Mouse (Mus musculus) megakaryocyte, embryonic 14.5 days (primary cell): ENCODE data around the gene Phf6. TPM values are rescaled to one million over a fixed set of nuclear protein-coding genes. Genes with fewer than 3 reads are reported as not detected.

Source experiments
- H3K27me3 ChIP-seq: replicated peaks from 2 replicates; pipeline ENCODE3; 2012; ENCODE audit warnings: inconsistent platforms
- H3K36me3 ChIP-seq: replicated peaks from 2 replicates; pipeline ENCODE3; 2012; ENCODE audit warnings: low read length, inconsistent platforms, mixed read lengths
- H3K4me1 ChIP-seq: 2 replicates; pipeline ENCODE4 v1.6.1; 2012; ENCODE audit warnings: inconsistent platforms
- H3K4me3 ChIP-seq: replicated peaks from 2 replicates; pipeline ENCODE3; 2012; ENCODE audit warnings: moderate library complexity, mild to moderate bottlenecking, inconsistent platforms
- H3K9me3 ChIP-seq: 2 replicates; pipeline ENCODE4 v1.6.1; 2012; ENCODE audit warnings: inconsistent platforms
- FLI1 ChIP-seq: IDR thresholded peaks from 2 replicates; pipeline ENCODE4 v1.6.1; 2012; ENCODE audit warnings: low read length, inconsistent platforms, mixed read lengths
- GATA1 ChIP-seq: IDR thresholded peaks from 3 replicates; pipeline ENCODE4 v1.6.1; 2012; ENCODE audit warnings: mixed read lengths, low read length, inconsistent platforms, borderline replicate concordance
- polyA plus RNA-seq: library from polyadenylated mRNA; stranded (reverse); fragments of >175 nt; gene quantifications from 2 replicates; pipeline ENCODE4 v1.2.3, GENCODE M21; 2012; ENCODE audit warnings: low replicate concordance; ENCODE audit not compliant: insufficient read depth

Gene Phf6
- polyA plus RNA-seq, 1 experiment, result 2.5 TPM

DNA sequence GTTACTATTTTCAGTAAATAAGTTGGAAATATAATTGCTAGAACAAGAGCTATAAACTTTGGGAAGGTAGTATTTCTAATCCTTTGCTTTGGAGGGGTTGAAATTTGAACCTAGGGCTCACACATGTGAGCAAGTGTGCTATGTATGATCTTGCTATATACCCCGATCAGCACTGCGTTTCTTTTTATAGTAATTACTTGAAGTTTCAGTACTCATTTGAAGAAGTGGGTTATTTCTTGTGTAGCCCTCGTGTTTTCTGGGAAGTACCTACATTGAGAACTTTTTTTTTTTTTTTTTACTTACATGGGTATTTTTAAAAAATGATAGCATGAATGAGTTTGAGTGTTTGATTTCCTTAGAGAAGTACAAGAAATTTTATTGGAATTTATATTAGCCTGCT lies 17.7 kb downstream of the Phf6 start:
- H3K4me1 ChIP-seq, result no peaks in the 10 kb centered on the region
- H3K4me3 ChIP-seq, result no peak overlapping the region
- H3K27me3 ChIP-seq, result no peaks in the 10 kb centered on the region
- peaks cover 24% of the 10 kb centered on the region for H3K36me3 ChIP-seq
- no peaks in the 10 kb centered on the region for H3K9me3 ChIP-seq
- TF ChIP-seq FLI1 (no peak), GATA1 (no peak)

DNA sequence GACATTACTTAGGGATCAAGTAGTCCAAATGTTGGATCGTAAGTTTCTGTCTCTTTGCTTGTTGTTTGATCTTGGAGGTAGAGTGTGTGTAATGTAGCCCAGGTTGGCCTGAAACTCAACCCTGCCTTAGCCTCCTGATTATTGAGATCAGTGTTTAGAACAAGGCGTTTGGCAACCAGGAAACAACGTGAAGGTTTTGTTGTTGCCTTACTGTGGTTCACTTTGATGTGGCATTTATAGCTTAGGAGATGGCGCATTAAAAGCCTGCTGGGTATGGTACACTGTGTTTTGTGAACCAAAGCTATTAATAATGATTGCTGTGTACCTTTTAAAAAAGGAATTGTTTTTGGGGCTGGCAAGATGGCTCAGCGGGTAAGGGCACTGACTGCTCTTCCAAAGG lies 18.1 kb downstream of the Phf6 start:
- H3K9me3 ChIP-seq, result no peaks in the 10 kb centered on the region
- no peak overlapping the region for H3K4me3 ChIP-seq
- TF ChIP-seq GATA1 (no peak), FLI1 (no peak)
- H3K4me1 ChIP-seq, result no peaks in the 10 kb centered on the region
- peaks cover 23% of the 10 kb centered on the region for H3K36me3 ChIP-seq
- no peaks in the 10 kb centered on the region for H3K27me3 ChIP-seq

DNA sequence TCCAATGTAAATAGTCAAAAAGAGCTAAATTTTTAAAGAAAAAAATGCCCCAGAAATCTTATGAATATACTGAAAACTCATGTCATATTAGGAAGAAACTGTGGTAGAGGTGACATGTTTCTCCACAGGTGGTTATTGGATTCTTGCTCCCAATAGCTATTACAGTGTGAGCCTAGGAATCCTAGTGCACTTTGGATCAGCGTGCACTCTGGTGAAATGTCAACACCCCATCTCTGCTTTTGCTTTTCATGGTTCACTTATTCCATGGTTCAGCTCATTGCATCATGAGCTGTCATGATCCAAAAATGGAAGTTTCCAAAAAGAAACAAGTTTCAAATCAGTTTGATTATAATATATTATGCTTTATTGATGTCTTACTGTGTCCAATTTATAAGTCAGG lies 20.1 kb downstream of the Phf6 start:
- Histone ChIP-seq H3K9me3 (no peaks in the 10 kb centered on the region), H3K4me3 (no peak overlapping the region), H3K36me3 (peaks cover 15% of the 10 kb centered on the region), H3K27me3 (no peaks in the 10 kb centered on the region), H3K4me1 (no peaks in the 10 kb centered on the region)
- TF ChIP-seq FLI1, result no peak
- no peak for TF ChIP-seq GATA1

DNA sequence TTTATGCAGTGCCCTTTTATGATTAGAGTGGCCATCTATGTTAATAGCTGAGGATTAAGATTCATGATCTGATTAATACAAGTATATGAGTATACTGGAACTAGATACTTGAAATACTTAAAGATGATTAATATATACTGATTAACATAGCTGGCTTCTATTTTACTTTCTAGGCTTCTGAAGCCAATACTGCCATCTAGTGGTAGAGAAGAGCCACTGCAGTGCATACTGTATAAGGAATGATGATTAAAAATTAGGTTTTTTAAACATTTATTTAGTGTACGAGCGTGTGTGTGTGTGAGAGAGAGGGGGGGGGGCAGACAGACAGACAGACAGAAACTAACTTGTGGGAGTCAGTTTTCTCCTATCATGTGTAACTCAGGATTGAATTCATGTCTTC lies 22.4 kb downstream of the Phf6 start:
- Histone ChIP-seq H3K36me3 (peaks cover 26% of the 10 kb centered on the region), H3K4me1 (no peaks in the 10 kb centered on the region), H3K27me3 (no peaks in the 10 kb centered on the region), H3K9me3 (no peaks in the 10 kb centered on the region), H3K4me3 (no peak overlapping the region)
- TF ChIP-seq GATA1, result no peak

DNA sequence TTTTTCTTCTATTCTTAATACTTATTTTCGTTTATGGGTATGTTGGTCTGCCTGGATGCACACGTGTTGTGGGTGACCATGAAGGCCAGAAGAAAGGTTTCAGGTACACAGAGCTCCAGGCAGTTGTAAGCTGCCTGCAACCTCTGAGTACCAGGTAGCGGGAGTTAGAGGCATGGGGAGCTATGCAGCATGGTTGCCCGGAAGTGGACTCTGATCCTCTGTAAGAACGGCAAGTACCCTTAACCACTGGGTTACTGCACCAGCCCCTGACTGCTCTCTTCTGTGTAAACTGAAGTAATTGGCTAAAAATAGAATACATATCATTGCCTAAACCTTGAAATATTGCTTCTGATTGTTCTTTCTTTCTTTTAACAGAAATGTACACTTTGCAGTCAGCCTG lies 33.4 kb downstream of the Phf6 start:
- Histone ChIP-seq H3K36me3 (peaks cover 69% of the 10 kb centered on the region), H3K9me3 (no peaks in the 10 kb centered on the region), H3K4me1 (no peaks in the 10 kb centered on the region), H3K27me3 (no peaks in the 10 kb centered on the region), H3K4me3 (no peak overlapping the region)
- TF ChIP-seq FLI1, result no peak
- no peak for TF ChIP-seq GATA1

DNA sequence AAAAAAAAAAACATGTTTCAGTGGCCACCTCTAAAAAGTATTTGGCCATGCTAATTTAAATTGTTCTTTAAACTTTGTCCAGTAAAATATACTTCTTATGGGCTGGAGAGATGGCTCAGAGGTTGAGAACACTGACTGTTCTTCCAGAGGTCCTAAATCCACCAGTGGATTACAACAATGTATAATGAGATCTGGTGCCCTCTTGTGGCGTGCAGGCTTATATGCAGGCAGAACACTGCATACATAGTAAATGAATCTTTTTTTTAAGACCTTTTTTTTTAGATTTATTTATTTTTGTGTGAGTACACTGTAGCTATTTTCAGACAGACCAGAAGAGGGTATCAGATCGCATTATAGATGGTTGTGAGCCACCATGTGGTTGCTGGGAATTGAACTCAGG lies 37.6 kb downstream of the Phf6 start:
- Histone ChIP-seq H3K4me3 (no peak overlapping the region), H3K9me3 (no peaks in the 10 kb centered on the region), H3K4me1 (no peaks in the 10 kb centered on the region), H3K36me3 (peaks cover 81% of the 10 kb centered on the region), H3K27me3 (no peaks in the 10 kb centered on the region)
- TF ChIP-seq FLI1 (no peak), GATA1 (no peak)

DNA sequence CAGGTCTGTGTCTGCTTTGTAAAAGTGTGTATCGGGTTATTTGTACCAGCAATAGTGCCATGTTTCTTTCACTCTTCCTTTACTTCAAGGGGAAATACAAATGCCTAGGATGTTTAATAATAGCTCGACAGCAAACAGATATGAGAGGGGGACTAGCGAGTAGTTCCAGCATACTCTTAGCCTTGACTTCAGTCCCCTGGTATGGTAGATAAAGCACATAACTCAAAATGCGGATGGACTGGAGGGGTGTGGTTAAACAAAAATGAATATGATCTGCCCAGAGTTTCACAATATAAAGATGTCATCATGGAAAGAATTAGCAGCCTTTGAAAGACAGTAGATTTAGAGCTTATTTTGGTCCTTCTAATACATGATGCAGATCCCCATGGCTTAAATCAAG lies 44.9 kb downstream of the Phf6 start:
- Histone ChIP-seq H3K4me1 (no peaks in the 10 kb centered on the region), H3K9me3 (no peaks in the 10 kb centered on the region), H3K4me3 (no peak overlapping the region), H3K27me3 (peaks cover under 1% of the 10 kb centered on the region), H3K36me3 (peaks cover 36% of the 10 kb centered on the region)
- no peak for TF ChIP-seq FLI1
- no peak for TF ChIP-seq GATA1

DNA sequence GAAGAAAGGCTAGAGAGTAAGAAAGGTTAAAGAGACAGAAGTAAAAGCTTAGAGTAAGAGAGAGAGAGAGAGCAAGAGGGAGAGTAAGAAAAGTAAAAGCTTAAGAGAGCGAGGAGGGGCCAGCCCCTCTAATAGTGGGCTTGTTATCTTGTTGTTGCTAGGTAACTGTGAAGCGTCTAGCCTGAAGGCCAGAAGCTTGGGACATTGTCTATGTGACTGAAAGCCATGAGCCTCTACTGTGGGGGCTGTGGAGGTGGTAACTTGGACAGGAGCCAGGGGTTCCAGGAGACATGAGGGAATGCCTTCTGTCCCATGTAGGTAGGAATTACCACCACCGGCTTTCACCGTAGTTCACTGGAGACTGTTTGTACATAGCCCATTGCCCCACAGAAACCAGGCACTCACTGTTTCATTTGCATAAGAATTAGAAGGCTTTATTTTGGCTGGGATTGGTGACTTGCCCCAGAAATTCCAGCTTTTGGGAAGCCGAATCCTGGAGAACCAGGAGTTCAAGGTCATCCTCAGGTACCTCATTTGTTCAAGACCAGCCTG lies 49.6 kb downstream of the Phf6 start:
- H3K36me3 ChIP-seq, result no peaks in the 10 kb centered on the region
- TF ChIP-seq GATA1 (no peak), FLI1 (no peak)
- H3K4me3 ChIP-seq, result no peak overlapping the region
- peaks cover 6% of the 10 kb centered on the region for H3K27me3 ChIP-seq
- H3K9me3 ChIP-seq, result no peaks in the 10 kb centered on the region
- no peaks in the 10 kb centered on the region; the same call in 1 of the 2 replicates for H3K4me1 ChIP-seq

DNA sequence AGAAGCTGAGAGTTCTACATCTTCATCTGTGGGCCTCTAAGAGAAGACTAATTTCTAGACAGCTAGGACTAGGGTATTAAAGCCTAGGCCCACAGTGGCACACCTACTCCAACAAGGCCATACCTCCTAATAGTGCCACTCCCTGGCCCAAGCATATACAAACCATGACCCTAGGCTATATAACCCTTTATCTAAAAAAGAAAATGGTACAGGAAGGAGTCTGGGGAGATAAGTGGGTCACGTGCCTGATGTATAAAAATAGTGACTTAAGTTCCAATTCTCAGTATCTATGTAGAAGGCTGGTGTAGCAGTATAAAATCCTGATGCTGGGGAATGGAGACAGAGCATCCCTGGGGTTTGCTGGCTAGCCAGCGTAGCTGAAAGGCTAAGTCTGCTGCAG lies 53.1 kb downstream of the Phf6 start:
- TF ChIP-seq GATA1, result no peak
- TF ChIP-seq FLI1, result no peak
- no peaks in the 10 kb centered on the region for H3K36me3 ChIP-seq
- H3K4me1 ChIP-seq, result no peaks in the 10 kb centered on the region; the same call in 1 of the 2 replicates
- no peaks in the 10 kb centered on the region for H3K9me3 ChIP-seq
- H3K4me3 ChIP-seq, result no peak overlapping the region
- peaks cover 6% of the 10 kb centered on the region for H3K27me3 ChIP-seq

DNA sequence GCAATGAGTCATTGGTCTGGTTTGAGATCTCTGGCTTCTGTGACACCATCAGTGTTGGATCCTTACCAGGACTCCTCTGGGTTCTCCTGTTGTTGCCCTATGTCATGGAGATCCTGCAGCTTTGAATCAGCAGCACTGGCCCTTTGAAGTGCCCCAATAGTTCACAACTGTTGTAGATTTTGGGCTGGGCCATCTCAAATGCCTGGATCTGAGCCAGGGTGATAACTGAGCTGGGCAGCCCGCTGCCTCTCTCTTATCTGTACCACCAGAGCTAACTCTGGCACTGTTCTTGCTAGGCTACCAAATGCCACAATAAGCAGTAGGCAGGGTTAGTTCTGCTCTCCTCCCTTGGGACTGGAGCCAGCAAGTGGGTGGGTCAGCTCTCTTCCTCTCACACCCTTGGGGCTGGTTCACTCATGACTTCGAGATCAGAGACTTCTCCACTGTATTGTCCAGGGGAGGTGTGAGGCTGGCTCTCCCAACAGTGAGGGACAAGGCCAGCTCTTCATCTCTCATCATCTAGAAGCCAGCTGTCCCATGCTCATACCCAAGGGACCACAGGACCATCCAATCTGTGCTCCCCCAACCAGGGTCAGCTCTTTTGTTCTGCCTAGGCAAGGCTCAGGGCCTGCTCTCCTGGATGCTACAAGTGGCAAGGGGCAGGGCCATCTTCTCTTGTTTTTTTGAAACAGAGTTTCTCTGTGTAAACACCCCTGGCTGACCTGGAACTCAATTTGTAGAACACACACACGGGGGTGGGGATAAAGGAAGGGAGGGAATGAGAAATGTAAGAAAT lies 59.3 kb downstream of the Phf6 start:
- peaks cover 6% of the 10 kb centered on the region for H3K27me3 ChIP-seq
- peaks cover 15% of the 10 kb centered on the region for H3K4me1 ChIP-seq
- no peaks in the 10 kb centered on the region for H3K9me3 ChIP-seq
- H3K4me3 ChIP-seq, result peak overlapping the region; percentile 33
- TF ChIP-seq FLI1 (no peak), GATA1 (no peak)
- no peaks in the 10 kb centered on the region for H3K36me3 ChIP-seq
